ENCODE assay signal across 46 mouse cellular contexts in the genomic region with DNA sequence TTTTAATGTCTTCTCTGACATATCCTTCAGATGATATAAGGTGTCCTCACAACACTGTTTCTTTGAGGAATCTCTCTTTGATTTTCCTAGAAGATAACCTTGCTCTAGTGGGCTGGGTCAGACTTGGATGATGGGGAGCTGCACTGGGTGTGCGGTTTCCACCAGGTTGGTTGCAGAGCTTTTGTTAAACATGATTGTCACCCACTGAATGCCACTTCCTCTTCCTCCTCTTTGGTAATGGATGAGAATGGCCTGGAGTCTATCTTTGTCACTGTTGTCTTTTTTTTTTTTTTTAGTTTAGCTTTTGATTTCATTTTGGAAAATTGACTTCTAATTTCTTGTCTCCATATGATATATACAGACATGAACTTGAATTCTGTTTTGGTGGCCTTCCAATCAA. TPM values are rescaled to one million over a fixed set of nuclear protein-coding genes. Genes with fewer than 3 reads are reported as not detected.
"Had no signal": no experiment of that assay in that cellular context is flagged by ENCODE, and none has a peak within 500 bp of the region (broad histone marks: within the 10 kb centered on the region; RNA-seq: fewer than 3 reads in every experiment).

No protein-coding gene starts in this region.

- H3K4me3 ChIP-seq: limb, embryonic 10.5 days; limb, embryonic 12.5 days; limb, embryonic 13.5 days; limb, embryonic 15.5 days; liver, embryonic 12.5 days; liver, embryonic 13.5 days; liver, embryonic 15.5 days; lung, embryonic 15.5 days; megakaryocyte, embryonic 14.5 days; midbrain, embryonic 10.5 days; midbrain, embryonic 12.5 days; midbrain, embryonic 13.5 days; midbrain, embryonic 15.5 days; myocyte; neural tube, embryonic 12.5 days had no signal

- DNase-seq: left cerebral cortex, postnatal 4 days; liver; liver, embryonic 13.5 days; liver, postnatal 0 days; lung, adult 18-20 months; lung, adult 2 months; lung, embryonic 14.5 days; lung, postnatal 10 days; lung, postnatal 14 days; lung, postnatal 36 days; lung, postnatal 4 days; midbrain, embryonic 14.5 days had no signal

- H3K9ac ChIP-seq: limb, embryonic 12.5 days; limb, embryonic 13.5 days; limb, embryonic 15.5 days; liver, embryonic 12.5 days; liver, embryonic 13.5 days; liver, embryonic 14.5 days; liver, embryonic 15.5 days; liver, postnatal 0 days; lung, embryonic 14.5 days; lung, embryonic 15.5 days; midbrain, embryonic 12.5 days; midbrain, embryonic 13.5 days; midbrain, embryonic 15.5 days; neural tube, embryonic 12.5 days had no signal

- H3K4me1 ChIP-seq: limb, embryonic 10.5 days; limb, embryonic 12.5 days; limb, embryonic 13.5 days; limb, embryonic 15.5 days; liver, embryonic 12.5 days; liver, embryonic 13.5 days; liver, embryonic 15.5 days; lung, embryonic 15.5 days; megakaryocyte, embryonic 14.5 days; midbrain, embryonic 10.5 days; midbrain, embryonic 12.5 days; midbrain, embryonic 13.5 days; midbrain, embryonic 15.5 days; neural tube, embryonic 12.5 days had no signal

- H3K36me3 ChIP-seq: limb, embryonic 10.5 days; limb, embryonic 12.5 days; limb, embryonic 13.5 days; limb, embryonic 15.5 days; liver, embryonic 12.5 days; liver, embryonic 13.5 days; liver, embryonic 15.5 days; lung, embryonic 15.5 days; midbrain, embryonic 10.5 days; midbrain, embryonic 12.5 days; midbrain, embryonic 13.5 days; midbrain, embryonic 15.5 days; neural tube, embryonic 12.5 days had no signal

- H3K27me3 ChIP-seq: limb, embryonic 12.5 days; limb, embryonic 13.5 days; limb, embryonic 15.5 days; liver, embryonic 12.5 days; liver, embryonic 13.5 days; liver, embryonic 15.5 days; lung, embryonic 15.5 days; megakaryocyte, embryonic 14.5 days; midbrain, embryonic 12.5 days; midbrain, embryonic 13.5 days; midbrain, embryonic 15.5 days; neural tube, embryonic 12.5 days had no signal

- H3K9me3 ChIP-seq: limb, embryonic 10.5 days; limb, embryonic 12.5 days; limb, embryonic 13.5 days; limb, embryonic 15.5 days; liver, embryonic 13.5 days; liver, embryonic 15.5 days; lung, embryonic 15.5 days; midbrain, embryonic 12.5 days; midbrain, embryonic 15.5 days; neural tube, embryonic 12.5 days had no signal

- H3K27ac ChIP-seq: limb, embryonic 10.5 days; limb, embryonic 12.5 days; limb, embryonic 13.5 days; limb, embryonic 15.5 days; liver, embryonic 12.5 days; liver, embryonic 13.5 days; liver, embryonic 14.5 days; liver, embryonic 15.5 days; lung, embryonic 15.5 days; macrophage; midbrain, embryonic 10.5 days; midbrain, embryonic 12.5 days; midbrain, embryonic 13.5 days; midbrain, embryonic 15.5 days; neural tube, embryonic 12.5 days had no signal

- H3K4me2 ChIP-seq: limb, embryonic 12.5 days; limb, embryonic 13.5 days; limb, embryonic 15.5 days; liver, embryonic 11.5 days; liver, embryonic 12.5 days; liver, embryonic 13.5 days; liver, embryonic 15.5 days; lung, embryonic 14.5 days; lung, embryonic 15.5 days; midbrain, embryonic 11.5 days; midbrain, embryonic 12.5 days; midbrain, embryonic 13.5 days; midbrain, embryonic 15.5 days; neural tube, embryonic 12.5 days had no signal

- ATAC-seq: liver, embryonic 12.5 days; liver, postnatal 0 days; lung, postnatal 0 days; midbrain, embryonic 13.5 days; midbrain, embryonic 15.5 days; midbrain, embryonic 16.5 days had no signal

RNA-seq across cellular contexts. Expression of a gene that starts 18.6 kb away (rescaled TPM):
- total RNA-seq: left cerebral cortex, adult 8-10 months; left cerebral cortex, postnatal 10 days; left cerebral cortex, postnatal 14 days; left cerebral cortex, postnatal 25 days; left cerebral cortex, postnatal 36 days; left cerebral cortex, postnatal 4 days; liver, adult 2 months; megakaryocyte-erythroid progenitor cell, adult 5-6 weeks; midbrain, postnatal 0 days; monocyte, adult 5-6 weeks had no signal
- polyA plus RNA-seq: limb, embryonic 10.5 days; limb, embryonic 11.5 days; limb, embryonic 12.5 days; limb, embryonic 13.5 days; limb, embryonic 14.5 days; liver, adult 2 months; liver, embryonic 11.5 days; liver, embryonic 12.5 days; liver, embryonic 13.5 days; liver, embryonic 14.5 days; liver, embryonic 15.5 days; liver, embryonic 16.5 days; liver, postnatal 0 days; lung, embryonic 14.5 days; lung, embryonic 15.5 days; lung, embryonic 16.5 days; lung, postnatal 0 days; macrophage; midbrain, embryonic 10.5 days; midbrain, embryonic 11.5 days; midbrain, embryonic 12.5 days; midbrain, embryonic 13.5 days; midbrain, embryonic 14.5 days; midbrain, embryonic 15.5 days; midbrain, embryonic 16.5 days; midbrain, postnatal 0 days; myocyte; neural tube, embryonic 11.5 days; neural tube, embryonic 12.5 days had no signal

RNA-seq across cellular contexts. Expression of a gene that starts 38.0 kb away (rescaled TPM):
- total RNA-seq: left cerebral cortex, adult 8-10 months; left cerebral cortex, postnatal 10 days; left cerebral cortex, postnatal 14 days; left cerebral cortex, postnatal 25 days; left cerebral cortex, postnatal 36 days; left cerebral cortex, postnatal 4 days; liver, adult 2 months; megakaryocyte-erythroid progenitor cell, adult 5-6 weeks; midbrain, postnatal 0 days; monocyte, adult 5-6 weeks had no signal
- polyA plus RNA-seq: limb, embryonic 10.5 days; limb, embryonic 11.5 days; limb, embryonic 12.5 days; limb, embryonic 13.5 days; limb, embryonic 14.5 days; limb, embryonic 15.5 days; liver, adult 2 months; liver, embryonic 11.5 days; liver, embryonic 12.5 days; liver, embryonic 13.5 days; liver, embryonic 14.5 days; liver, embryonic 15.5 days; liver, embryonic 16.5 days; liver, postnatal 0 days; lung, adult 2 months; lung, embryonic 14.5 days; lung, embryonic 15.5 days; lung, embryonic 16.5 days; lung, postnatal 0 days; macrophage; midbrain, embryonic 10.5 days; midbrain, embryonic 11.5 days; midbrain, embryonic 12.5 days; midbrain, embryonic 13.5 days; midbrain, embryonic 14.5 days; midbrain, embryonic 15.5 days; midbrain, embryonic 16.5 days; midbrain, postnatal 0 days; myocyte; neural tube, embryonic 11.5 days; neural tube, embryonic 12.5 days had no signal

RNA-seq across cellular contexts. Expression of a gene that starts 51.9 kb away (rescaled TPM):
- total RNA-seq: left cerebral cortex, adult 8-10 months; left cerebral cortex, postnatal 10 days; left cerebral cortex, postnatal 14 days; left cerebral cortex, postnatal 25 days; left cerebral cortex, postnatal 36 days; left cerebral cortex, postnatal 4 days; midbrain, postnatal 0 days; monocyte, adult 5-6 weeks had no signal
- polyA plus RNA-seq: limb, embryonic 10.5 days; limb, embryonic 11.5 days; limb, embryonic 12.5 days; limb, embryonic 13.5 days; liver, adult 2 months; liver, embryonic 11.5 days; liver, embryonic 12.5 days; lung, embryonic 14.5 days; lung, embryonic 15.5 days; lung, embryonic 16.5 days; midbrain, embryonic 10.5 days; midbrain, embryonic 11.5 days; midbrain, embryonic 12.5 days; midbrain, embryonic 13.5 days; midbrain, embryonic 14.5 days; midbrain, embryonic 15.5 days; midbrain, embryonic 16.5 days; midbrain, postnatal 0 days; myocyte; neural tube, embryonic 11.5 days; neural tube, embryonic 12.5 days had no signal
